Mouse (Mus musculus): ENCODE measurements around the gene Cpe. TPM values are rescaled to one million over a fixed set of nuclear protein-coding genes. Genes with fewer than 3 reads are reported as not detected.
A peak's percentile ranks its signal among the peaks of the same experiment; 100 is the strongest.

Cpe gene
- total RNA-seq, 2 experiments from 2014 or later = 345 to 374 TPM

GRCm38 (mm10) chr8:64632169-64632568 lies 60.7 kb downstream of the Cpe start:
- no peak for DNase-seq

- DNase-seq = no peak
These were observed 61.1 kb downstream of the Cpe start for GRCm38 (mm10) chr8:64631761-64632160.

GRCm38 (mm10) chr8:64629034-64629760 lies 63.7 kb downstream of the Cpe start:
- no peak for DNase-seq

GRCm38 (mm10) chr8:64628039-64628438 lies 64.8 kb downstream of the Cpe start:
- no peak for DNase-seq

- DNase-seq = no peak
These were observed 68.2 kb downstream of the Cpe start for GRCm38 (mm10) chr8:64624603-64625037.

GRCm38 (mm10) chr8:64620365-64621150 lies 72.3 kb downstream of the Cpe start:
- DNase-seq = peak; percentile 51

- DNase-seq = no peak
These were observed 73.2 kb downstream of the Cpe start for GRCm38 (mm10) chr8:64619661-64620060.

- DNase-seq = peak; percentile 67
These were observed 74.2 kb downstream of the Cpe start for GRCm38 (mm10) chr8:64618618-64619017.

- DNase-seq = no peak
These were observed 76.3 kb downstream of the Cpe start for GRCm38 (mm10) chr8:64616566-64616965.

- no peak for DNase-seq
These were observed 77.4 kb downstream of the Cpe start for GRCm38 (mm10) chr8:64615459-64615858.

- no peak for DNase-seq
These were observed 79.2 kb downstream of the Cpe start for GRCm38 (mm10) chr8:64613663-64614062.

- no peak for DNase-seq
These were observed 81.5 kb downstream of the Cpe start for GRCm38 (mm10) chr8:64611210-64611974.

GRCm38 (mm10) chr8:64608931-64609330 lies 83.9 kb downstream of the Cpe start:
- DNase-seq = peak; percentile 37

- no peak for DNase-seq
These were observed 86.8 kb downstream of the Cpe start for GRCm38 (mm10) chr8:64606015-64606414.

GRCm38 (mm10) chr8:64598206-64598605 lies 94.6 kb downstream of the Cpe start:
- no peak for DNase-seq

GRCm38 (mm10) chr8:64597042-64597970 lies 95.5 kb downstream of the Cpe start:
- peak; percentile 85 for DNase-seq

- DNase-seq = no peak
These were observed 96.5 kb downstream of the Cpe start for GRCm38 (mm10) chr8:64596396-64596795.

GRCm38 (mm10) chr8:64590456-64590855 lies 102.4 kb downstream of the Cpe start:
- no peak for DNase-seq

GRCm38 (mm10) chr8:64582887-64583286 lies 110.0 kb downstream of the Cpe start:
- no peak for DNase-seq

GRCm38 (mm10) chr8:64578221-64578620 lies 114.6 kb downstream of the Cpe start:
- no peak for DNase-seq

- no peak for DNase-seq
These were observed 117.9 kb downstream of the Cpe start for GRCm38 (mm10) chr8:64575001-64575400.
